Mouse (Mus musculus) large intestine, adult 2 months (tissue): Measurements from ENCODE around the gene Tusc2. TPM values are rescaled to one million over a fixed set of nuclear protein-coding genes. Genes with fewer than 3 reads are reported as not detected.

ENCODE experiments used
- DNase-seq: peaks from one replicate; pipeline ENCODE4 v3.0.0-alpha.2; 2012; ENCODE audit warnings: low read depth, low spot score
- WGBS: fragments of 180-500 bp; shearing (Covaris S2); methylation state at CpG from one replicate; pipeline ENCODE4 v1.1.7; 2018; 5-methylcytosine and 5-hydroxymethylcytosine counted together
- polyA plus RNA-seq: library from polyadenylated mRNA; depleted of rRNA; stranded (reverse); fragments of >200 nt; gene quantifications from 2 replicates; pipeline ENCODE4 v1.2.3, GENCODE M21; 2012

Gene Tusc2
- polyA plus RNA-seq, 1 experiment, result 46.3 TPM

DNA sequence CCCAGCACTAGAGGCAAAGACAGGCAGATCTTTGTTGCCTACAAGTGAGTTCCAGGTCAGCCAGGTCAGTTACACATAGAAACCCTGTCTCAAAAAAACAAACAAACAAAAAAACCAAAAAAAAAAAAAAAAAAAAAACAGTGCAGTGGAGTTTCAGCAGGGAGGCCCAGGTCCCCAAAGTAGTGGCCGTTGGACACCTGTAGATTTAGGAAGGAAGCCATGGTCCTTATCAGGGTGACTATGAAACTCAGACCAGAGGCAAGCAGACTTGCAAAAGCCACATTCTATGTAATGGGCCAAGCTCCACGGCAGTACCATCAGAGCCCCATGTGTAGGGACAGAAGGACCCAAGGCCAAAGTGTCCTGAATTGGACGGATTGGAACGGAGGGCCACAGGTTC is 18.5 kb downstream of the Tusc2 start:
- no peak for DNase-seq
- 45% methylated on average over 4 of the region's 4 CpGs for WGBS

GRCm38 (mm10) chr9:107582509-107583062 is 19.5 kb downstream of the Tusc2 start:
- WGBS, result 78% methylated on average over 7 of the region's 7 CpGs
- no peak for DNase-seq

GRCm38 (mm10) chr9:107583174-107583573 is 20.1 kb downstream of the Tusc2 start:
- WGBS, result 91% methylated on average over 14 of the region's 14 CpGs
- no peak for DNase-seq

DNA sequence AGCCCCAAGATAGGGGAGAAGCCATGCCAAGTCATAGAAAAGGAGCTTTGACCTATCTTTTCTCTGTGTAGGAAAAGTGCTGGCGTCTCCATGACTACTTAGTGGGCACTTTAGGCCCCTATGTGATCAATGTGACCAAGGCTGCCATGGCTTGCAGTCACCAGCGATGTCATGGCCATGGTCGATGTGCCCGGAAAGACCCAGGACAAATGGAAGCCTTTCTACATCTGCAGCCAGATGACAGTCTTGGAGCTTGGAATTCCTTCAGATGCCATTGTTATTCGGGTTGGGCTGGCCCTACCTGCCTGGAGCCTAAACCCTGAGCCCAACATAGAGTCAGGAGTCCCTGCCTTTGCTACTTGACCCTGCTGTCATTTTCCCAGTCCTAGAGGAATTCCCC is 23.4 kb downstream of the Tusc2 start:
- DNase-seq, result no peak
- WGBS, result 86% methylated on average over 5 of the region's 5 CpGs

DNA sequence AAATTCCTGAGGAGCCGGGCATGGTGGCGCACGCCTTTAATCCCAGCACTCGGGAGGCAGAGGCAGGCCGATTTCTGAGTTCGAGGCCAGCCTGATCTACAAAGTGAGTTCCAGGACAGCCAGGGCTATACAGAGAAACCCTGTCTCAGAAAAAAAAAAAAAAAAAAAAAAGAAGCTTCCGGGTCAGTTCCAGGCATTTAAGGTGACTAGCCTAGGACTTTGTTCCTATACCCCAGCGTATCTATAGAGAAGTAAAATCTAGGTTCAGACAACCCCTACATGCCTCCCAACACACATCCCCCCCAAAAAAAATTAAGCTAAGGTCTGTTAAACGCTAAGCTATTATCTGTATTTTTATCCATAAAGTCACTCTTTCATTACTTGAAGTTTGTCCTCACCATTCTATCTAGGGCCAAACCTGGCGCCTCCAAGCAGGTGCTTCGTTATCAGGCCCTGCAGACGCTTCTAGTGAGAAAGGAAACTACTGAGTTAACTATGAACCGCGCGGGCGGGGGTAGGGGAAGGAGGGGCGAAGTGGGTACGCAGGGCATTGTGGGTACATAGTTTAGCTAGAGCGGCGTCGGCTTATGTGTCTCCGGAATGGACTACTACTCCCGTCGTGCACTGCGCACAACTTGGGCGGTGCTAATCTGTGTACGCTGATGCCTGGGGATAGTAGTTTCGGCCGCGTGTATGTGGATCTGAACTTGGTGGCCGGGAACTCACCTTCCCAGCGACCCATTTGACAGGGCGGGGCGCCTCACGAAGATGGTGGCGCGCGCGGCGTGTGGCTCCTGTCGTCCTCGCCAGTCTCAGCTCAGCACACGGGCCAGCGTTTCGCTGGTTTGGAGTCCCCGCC is 24.1 kb downstream of the Tusc2 start, which contains the start of gene Ifrd2:
Gene Ifrd2 (plus strand): TSS at position 669 of the 859 bp plus-strand sequence.
- WGBS, result 8% methylated on average over 46 of the region's 46 CpGs
- DNase-seq, result peak; percentile 98

GRCm38 (mm10) chr9:107587833-107588639 is 25.0 kb downstream of the Tusc2 start:
- DNase-seq, result no peak
- 1% methylated on average over 33 of the region's 33 CpGs for WGBS

DNA sequence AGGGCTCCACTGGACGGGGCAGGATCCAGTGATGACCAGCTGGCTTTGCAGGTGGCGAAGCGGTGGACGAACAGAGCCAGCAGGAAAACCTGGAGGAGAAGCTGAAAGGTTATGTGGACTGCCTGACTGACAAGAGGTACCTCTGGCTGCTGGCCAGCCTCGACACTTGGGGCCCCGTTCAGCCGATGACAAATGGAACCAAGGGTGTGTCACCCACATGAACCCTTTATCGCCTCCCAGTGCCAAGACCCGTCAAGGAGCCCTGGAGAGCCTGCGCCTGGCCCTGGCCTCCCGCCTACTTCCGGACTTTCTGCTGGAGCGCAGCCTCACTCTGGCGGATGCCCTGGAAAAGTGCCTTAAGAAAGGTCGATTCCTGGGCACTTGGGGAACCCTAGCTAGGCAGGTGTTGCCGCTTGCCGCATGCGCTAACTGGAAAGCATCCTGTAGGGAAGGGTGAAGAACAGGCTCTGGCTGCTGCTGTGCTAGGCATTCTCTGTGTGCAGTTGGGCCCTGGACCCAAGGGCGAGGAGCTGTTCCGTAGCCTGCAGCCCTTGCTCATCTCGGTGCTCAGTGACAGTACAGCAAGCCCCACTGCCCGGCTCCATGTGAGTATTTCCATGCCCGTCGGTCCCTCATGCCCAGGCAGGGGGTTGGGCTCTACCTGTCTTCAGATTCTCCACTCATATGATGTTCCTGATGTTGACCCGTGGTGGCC is 27.2 kb downstream of the Tusc2 start:
- WGBS, result 30% methylated on average over 25 of the region's 25 CpGs

GRCm38 (mm10) chr9:107590773-107591060 is 27.7 kb downstream of the Tusc2 start:
- no peak for DNase-seq
- WGBS, result 25% methylated on average over 6 of the region's 6 CpGs

More for the DNA sequence above, 27.2 kb downstream of the Tusc2 start:
- no peak for DNase-seq

DNA sequence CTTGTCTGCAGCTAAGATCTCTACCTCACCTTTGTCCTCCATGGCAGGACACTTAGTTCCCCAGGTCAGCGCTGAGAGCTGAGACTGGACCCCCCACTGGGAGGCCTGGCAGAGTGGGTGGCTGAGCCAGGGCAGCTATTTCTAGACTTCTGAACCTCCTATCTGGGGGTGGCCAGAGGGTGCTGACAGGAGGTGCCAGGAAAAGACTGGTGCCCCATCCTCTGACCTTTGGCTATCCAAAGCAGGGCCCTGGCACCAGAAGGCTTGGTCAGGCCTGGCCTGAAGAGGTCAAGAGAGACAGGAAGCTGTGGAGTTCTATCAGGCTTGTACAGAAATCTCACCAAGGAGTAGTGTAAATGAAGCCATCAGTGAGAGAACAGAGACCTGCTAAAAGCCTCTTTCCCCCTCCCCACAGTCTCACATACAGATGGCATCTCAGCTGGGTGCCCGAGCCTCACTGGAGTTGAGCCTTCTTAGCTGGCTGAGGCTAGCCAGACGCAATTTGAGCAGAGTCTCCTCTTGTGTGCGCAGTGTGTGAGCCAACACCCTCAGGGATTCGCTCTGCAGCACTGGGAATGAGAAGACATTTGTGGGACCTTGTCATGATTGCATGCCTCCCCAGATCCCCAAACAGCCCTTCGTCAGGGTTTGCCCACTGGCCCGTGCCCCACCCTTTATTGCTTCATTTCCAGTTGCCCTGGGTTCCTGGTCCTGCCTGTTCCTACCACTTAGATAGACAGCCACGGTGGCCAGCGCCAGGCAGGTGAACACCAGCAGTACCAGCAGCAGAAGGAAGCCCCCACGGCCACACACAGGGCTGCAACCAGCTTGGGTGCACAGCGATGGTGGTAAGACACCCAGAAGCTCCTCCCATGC is 30.3 kb downstream of the Tusc2 start:
- 73% methylated on average over 11 of the region's 11 CpGs for WGBS
- no peak for DNase-seq

DNA sequence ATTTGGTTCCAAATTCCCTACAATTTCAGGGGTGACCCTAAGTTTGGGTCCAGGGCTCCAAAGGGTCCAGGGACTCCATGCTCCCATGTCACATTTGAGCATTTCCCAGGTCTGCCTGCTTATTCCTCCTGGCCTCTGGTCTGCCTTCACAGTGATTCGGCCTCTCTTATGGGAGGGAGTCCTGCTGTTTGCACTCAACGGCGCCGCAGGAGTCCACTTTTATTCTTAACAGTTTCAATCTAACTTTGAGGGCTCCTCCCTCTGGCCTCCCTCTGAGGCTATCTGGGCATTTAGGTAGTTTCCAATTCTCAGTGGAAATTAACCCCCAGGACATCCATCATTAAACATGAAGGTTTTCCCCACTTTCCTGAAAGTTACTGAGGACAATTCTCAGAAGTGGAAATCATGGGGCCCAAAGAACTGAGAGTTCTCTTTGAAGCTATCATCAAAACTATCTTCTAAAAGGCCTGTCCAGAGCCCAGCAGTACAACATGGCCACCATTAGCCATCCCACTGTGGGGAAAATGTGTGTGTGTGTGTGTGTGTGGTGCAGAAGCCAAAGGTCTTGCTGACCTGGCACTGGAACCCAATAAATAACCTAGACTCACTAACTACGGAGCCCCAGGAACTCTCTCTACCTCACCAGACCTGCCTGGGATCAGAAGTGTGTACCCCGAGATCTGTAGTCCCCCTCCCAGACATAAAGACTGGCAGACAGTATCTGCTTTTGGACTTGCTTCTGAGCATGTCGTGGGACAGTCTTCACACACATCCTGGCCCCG is 31.4 kb downstream of the Tusc2 start:
- DNase-seq, result no peak
- 76% methylated on average over 8 of the region's 8 CpGs for WGBS

GRCm38 (mm10) chr9:107596619-107597569 is 33.8 kb downstream of the Tusc2 start:
- WGBS, result 83% methylated on average over 11 of the region's 11 CpGs
- DNase-seq, result no peak

GRCm38 (mm10) chr9:107598385-107598784 is 35.3 kb downstream of the Tusc2 start:
- DNase-seq, result no peak
- whole genome bisulfite sequencing, result 69% methylated on average over 5 of the region's 5 CpGs

GRCm38 (mm10) chr9:107599433-107599832 is 36.4 kb downstream of the Tusc2 start:
- 72% methylated on average over 9 of the region's 9 CpGs for WGBS
- DNase-seq, result no peak

DNA sequence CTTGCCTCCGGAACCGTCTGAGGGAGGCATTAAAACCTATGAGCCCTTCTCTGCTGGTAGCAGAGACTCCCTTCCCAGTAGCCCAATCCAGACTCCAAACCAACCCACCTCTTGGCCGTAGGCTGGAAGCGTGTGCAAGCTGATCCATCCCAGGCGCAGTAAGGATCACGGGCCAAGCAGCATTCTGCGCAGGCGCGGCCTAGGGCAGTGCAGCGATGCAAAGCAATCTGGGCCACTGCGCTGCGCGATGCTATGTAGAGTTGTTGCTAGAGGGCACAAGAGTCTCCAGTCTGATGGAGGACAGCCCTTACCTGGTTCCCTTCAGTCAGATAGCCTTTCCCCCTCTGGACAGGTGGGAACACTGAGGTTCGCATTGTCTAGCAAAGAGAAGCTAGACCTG is 36.8 kb downstream of the Tusc2 start:
- DNase-seq, result no peak
- 87% methylated on average over 14 of the region's 14 CpGs for WGBS

- WGBS, result 72% methylated on average over 12 of the region's 12 CpGs
- DNase-seq, result no peak
These were observed 37.7 kb downstream of the Tusc2 start for GRCm38 (mm10) chr9:107600745-107601144.

DNA sequence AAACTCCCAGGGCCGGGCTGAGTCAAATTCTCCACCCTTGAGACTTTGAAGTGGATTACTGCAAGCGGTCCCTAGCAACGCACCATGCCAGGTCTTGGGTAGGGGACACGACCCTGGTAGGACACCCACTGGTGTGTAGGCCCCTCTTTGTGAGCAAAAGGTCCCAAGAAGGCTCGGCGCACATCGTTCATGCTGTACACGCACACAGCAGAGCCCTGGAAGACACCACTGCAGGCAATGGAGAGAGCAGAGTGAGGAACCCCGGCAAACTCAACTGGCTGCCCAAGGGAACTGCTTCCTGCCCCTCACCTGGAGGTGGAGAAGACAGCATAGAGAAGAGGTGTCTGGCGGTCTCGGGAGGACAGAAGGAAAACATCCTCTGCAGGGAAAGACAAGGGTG is 38.2 kb downstream of the Tusc2 start:
- no peak for DNase-seq
- 83% methylated on average over 11 of the region's 11 CpGs for WGBS

DNA sequence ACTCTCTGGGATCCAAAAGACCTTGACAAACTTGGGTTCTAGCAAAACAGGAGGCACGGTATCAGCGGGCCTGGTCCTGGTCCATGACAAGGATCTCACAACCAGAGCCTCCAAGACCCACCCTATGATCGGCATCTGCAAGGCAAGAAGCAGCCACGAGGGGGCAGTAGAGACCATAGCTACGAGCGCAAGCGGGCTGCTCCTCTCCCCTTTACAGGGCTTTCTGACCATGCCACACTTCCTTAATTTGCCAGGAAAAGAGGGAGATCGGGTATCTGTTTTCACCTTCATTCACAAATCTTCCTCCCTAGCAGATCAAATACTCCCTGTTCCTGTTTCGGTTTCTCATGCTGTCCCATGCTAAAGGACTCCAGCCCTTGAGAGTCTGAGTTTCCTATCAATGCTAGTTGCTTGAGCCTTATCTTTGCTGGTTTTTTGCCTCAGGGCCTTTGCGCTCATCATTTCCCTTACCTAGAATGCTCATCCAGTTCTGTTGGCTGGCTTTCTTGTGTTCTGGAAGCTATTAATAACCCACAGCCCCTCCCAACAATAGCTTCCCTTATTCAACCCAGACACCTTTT is 39.1 kb downstream of the Tusc2 start:
- WGBS, result 9% methylated on average over 10 of the region's 10 CpGs
- DNase-seq, result no peak
